Mouse (Mus musculus) forebrain, embryonic 11.5 days (tissue): ENCODE data around the gene Olfr969. TPM values are rescaled to one million over a fixed set of nuclear protein-coding genes. Genes with fewer than 3 reads are reported as not detected.
"Not testable (repeated sequence)": the region's sequence is repeated elsewhere in the genome, so short reads cannot be mapped to it uniquely, and the experiment has no call there.

Experiments used
- ATAC-seq: fragments of 200-750 bp; cut with Nextera tagmentation; replicated peaks from 2 replicates; pipeline ENCODE4 v1.8.0; 2017; ENCODE audit warnings: moderate TSS enrichment; ENCODE audit not compliant: low FRiP score
- DNase-seq: peaks from one replicate; pipeline ENCODE4 v3.0.0-alpha.2; 2017; ENCODE audit warnings: low spot score
- H3K27ac ChIP-seq: fragments of 300-500 bp; sonication (generic); 2 replicates; pipeline ENCODE4 v1.5.1; 2014; ENCODE audit warnings: low read depth, low read length
- H3K27me3 ChIP-seq: fragments of 300-500 bp; sonication (generic); 2 replicates; pipeline ENCODE4 v1.6.1; 2014; ENCODE audit warnings: mild to moderate bottlenecking, low read length, mixed read lengths; ENCODE audit not compliant: control insufficient read depth, insufficient read depth
- H3K36me3 ChIP-seq: fragments of 300-500 bp; sonication (generic); 2 replicates; pipeline ENCODE4 v1.6.1; 2014; ENCODE audit warnings: mild to moderate bottlenecking, low read length, moderate library complexity, mixed read lengths; ENCODE audit not compliant: control insufficient read depth, insufficient read depth
- H3K4me1 ChIP-seq: fragments of 300-500 bp; sonication (generic); replicated peaks from 2 replicates; pipeline ENCODE4 v1.6.1; 2014; ENCODE audit warnings: low read length, mixed read lengths; ENCODE audit not compliant: control insufficient read depth, insufficient read depth
- H3K4me2 ChIP-seq: fragments of 300-500 bp; sonication (generic); 2 replicates; pipeline ENCODE4 v1.6.1; 2014; ENCODE audit warnings: low read depth, mild to moderate bottlenecking, low read length, moderate library complexity, mixed read lengths; ENCODE audit not compliant: severe bottlenecking
- H3K4me3 ChIP-seq: fragments of 300-500 bp; sonication (generic); 2 replicates; pipeline ENCODE4 v1.5.1; 2014; ENCODE audit warnings: low read depth, low read length
- H3K9ac ChIP-seq: fragments of 300-500 bp; sonication (generic); 2 replicates; pipeline ENCODE4 v1.6.1; 2014; ENCODE audit warnings: low read length
- H3K9me3 ChIP-seq: fragments of 300-500 bp; sonication (generic); 2 replicates; pipeline ENCODE4 v1.6.1; 2016; ENCODE audit warnings: low read length, mixed read lengths; ENCODE audit not compliant: control insufficient read depth
- WGBS: fragments of 180-500 bp; shearing (Covaris S2); extraction: QIAGEN DNeasy Blood & Tissue Kit; methylation state at CpG from one replicate; pipeline ENCODE4 v1.1.7; 2014; 5-methylcytosine and 5-hydroxymethylcytosine counted together
- polyA plus RNA-seq: library from polyadenylated mRNA; unstranded; fragments of >200 nt; fragmentation: Nextera tagmentation; extraction: Ambion mirVana; gene quantifications from 2 replicates; pipeline ENCODE4 v1.2.1, GENCODE M21; 2014

Olfr969 gene
- not detected in 2 replicates for polyA plus RNA-seq

- no peaks in the 10 kb centered on the region for H3K4me1 ChIP-seq
- no peaks in the 10 kb centered on the region for H3K9me3 ChIP-seq
- WGBS: 79% methylated on average over 2 of the region's 2 CpGs
- no peaks in the 10 kb centered on the region for H3K36me3 ChIP-seq
- H3K27ac ChIP-seq: no peak within 1 kb of the TSS
- no peak within 1 kb of the TSS for H3K4me2 ChIP-seq
- no peak within 1 kb of the TSS for H3K9ac ChIP-seq
- H3K27me3 ChIP-seq: no peaks in the 10 kb centered on the region
- no peak within 1 kb of the TSS for H3K4me3 ChIP-seq
- DNase-seq (no peak), ATAC-seq (no peak)
Measured at GRCm38 (mm10) chr9:39790558-39790957, at the start of gene Olfr969. TSS of gene Olfr969 (plus strand) at chr9:39790945.

- no peak within 1 kb of the TSS for H3K4me2 ChIP-seq
- H3K4me1 ChIP-seq: no peaks in the 10 kb centered on the region
- H3K9ac ChIP-seq: no peak within 1 kb of the TSS
- H3K36me3 ChIP-seq: no peaks in the 10 kb centered on the region
- no peak within 1 kb of the TSS for H3K4me3 ChIP-seq
- DNase-seq (no peak), ATAC-seq (no peak)
- H3K9me3 ChIP-seq: no peaks in the 10 kb centered on the region
- H3K27me3 ChIP-seq: no peaks in the 10 kb centered on the region
- no peak within 1 kb of the TSS for H3K27ac ChIP-seq
Measured at GRCm38 (mm10) chr9:39745949-39746348, 44.8 kb upstream of the Olfr969 start, which contains the start of gene Olfr967. TSS of gene Olfr967 (plus strand) at chr9:39746249.

GRCm38 (mm10) chr9:39746428-39746827, 44.3 kb upstream of the Olfr969 start:
- no peak for ATAC-seq
- WGBS: 76% methylated on average over 1 of the region's 1 CpGs

GRCm38 (mm10) chr9:39783153-39783552, 7.6 kb upstream of the Olfr969 start, which contains the start of gene Olfr968:
TSS of gene Olfr968 (minus strand) at chr9:39783253.
- Histone ChIP-seq H3K27me3 (no peaks in the 10 kb centered on the region), H3K9me3 (no peaks in the 10 kb centered on the region), H3K4me3 (no peak within 1 kb of the TSS), H3K4me1 (no peaks in the 10 kb centered on the region), H3K4me2 (no peak within 1 kb of the TSS), H3K27ac (no peak within 1 kb of the TSS), H3K36me3 (no peaks in the 10 kb centered on the region), H3K9ac (no peak within 1 kb of the TSS)
- WGBS: 79% methylated on average over 1 of the region's 1 CpGs
- ATAC-seq: no peak
- no peak for DNase-seq

More at GRCm38 (mm10) chr9:39746428-39746827, 44.3 kb upstream of the Olfr969 start:
- Histone ChIP-seq H3K36me3 (no peaks in the 10 kb centered on the region), H3K27me3 (no peaks in the 10 kb centered on the region), H3K27ac (no peak overlapping the region), H3K9me3 (no peaks in the 10 kb centered on the region), H3K4me1 (no peaks in the 10 kb centered on the region), H3K4me2 (no peak overlapping the region), H3K4me3 (no peak overlapping the region), H3K9ac (no peak overlapping the region)
- DNase-seq: no peak

GRCm38 (mm10) chr9:39808560-39808959, 17.8 kb downstream of the Olfr969 start, which contains the start of gene Olfr970:
TSS of gene Olfr970 (plus strand) at chr9:39808860.
- H3K36me3 ChIP-seq: no peaks in the 10 kb centered on the region
- H3K27ac ChIP-seq: no peak within 1 kb of the TSS
- H3K27me3 ChIP-seq: no peaks in the 10 kb centered on the region
- H3K4me1 ChIP-seq: no peaks in the 10 kb centered on the region
- DNase-seq (no peak), ATAC-seq (no peak)
- no peak within 1 kb of the TSS for H3K4me3 ChIP-seq
- no peaks in the 10 kb centered on the region for H3K9me3 ChIP-seq
- no peak within 1 kb of the TSS for H3K4me2 ChIP-seq
- no peak within 1 kb of the TSS for H3K9ac ChIP-seq
- WGBS: 82% methylated on average over 4 of the region's 4 CpGs

GRCm38 (mm10) chr9:39836576-39836975, 45.8 kb downstream of the Olfr969 start, which contains the start of gene Olfr971:
TSS of gene Olfr971 (plus strand) at chr9:39836876.
- WGBS: 90% methylated on average over 1 of the region's 2 CpGs
- H3K4me1 ChIP-seq, H3K36me3 ChIP-seq, H3K9ac ChIP-seq, H3K4me2 ChIP-seq, DNase-seq, ATAC-seq, H3K27ac ChIP-seq, H3K27me3 ChIP-seq, H3K9me3 ChIP-seq, H3K4me3 ChIP-seq: not testable (repeated sequence)

Other genes starting within 250 kb of the Olfr969 start
- gene Olfr958, start 236.9 kb upstream of the Olfr969 start, polyA plus RNA-seq: not detected in 2 replicates
- gene Olfr959, start 215.4 kb upstream of the Olfr969 start, polyA plus RNA-seq: not detected in 2 replicates
- 16.0 and 17.4 TPM in 2 replicates for gene AW551984, start 186.5 kb upstream of the Olfr969 start, polyA plus RNA-seq
- not detected in 2 replicates for gene Olfr148, start 180.3 kb upstream of the Olfr969 start, polyA plus RNA-seq
- not detected in 2 replicates for gene Olfr960, start 169.6 kb upstream of the Olfr969 start, polyA plus RNA-seq
- not detected in 2 replicates for gene Olfr961, start 145.9 kb upstream of the Olfr969 start, polyA plus RNA-seq
- not detected in 2 replicates for gene Olfr963, start 123.7 kb upstream of the Olfr969 start, polyA plus RNA-seq
- not detected in 2 replicates for gene Olfr149, start 83.8 kb upstream of the Olfr969 start, polyA plus RNA-seq
- not detected in 2 replicates for gene Olfr965, start 79.6 kb upstream of the Olfr969 start, polyA plus RNA-seq
- gene Olfr150, start 60.0 kb upstream of the Olfr969 start, polyA plus RNA-seq: not detected in 2 replicates
- not detected in 2 replicates for gene Olfr967, start 44.7 kb upstream of the Olfr969 start, polyA plus RNA-seq
- not detected in 2 replicates for gene Olfr968, start 7.7 kb upstream of the Olfr969 start, polyA plus RNA-seq
- not detected in 2 replicates for gene Olfr970, start 17.9 kb downstream of the Olfr969 start, polyA plus RNA-seq
- not detected in 2 replicates for gene Olfr971, start 45.9 kb downstream of the Olfr969 start, polyA plus RNA-seq
- not detected in 2 replicates for gene Olfr972, start 75.5 kb downstream of the Olfr969 start, polyA plus RNA-seq
- gene Olfr229, start 116.4 kb downstream of the Olfr969 start, polyA plus RNA-seq: not detected in 2 replicates
- not detected in 2 replicates for gene Olfr974, start 146.6 kb downstream of the Olfr969 start, polyA plus RNA-seq
- gene Olfr975, start 161.1 kb downstream of the Olfr969 start, polyA plus RNA-seq: not detected in 2 replicates
- not detected in 2 replicates for gene Olfr976, start 170.2 kb downstream of the Olfr969 start, polyA plus RNA-seq
- gene Olfr978, start 201.2 kb downstream of the Olfr969 start, polyA plus RNA-seq: not detected in 2 replicates
- not detected in 2 replicates for gene Olfr979, start 212.5 kb downstream of the Olfr969 start, polyA plus RNA-seq
- not detected in 2 replicates for gene Olfr980, start 218.6 kb downstream of the Olfr969 start, polyA plus RNA-seq
- not detected in 2 replicates for gene Olfr981, start 230.5 kb downstream of the Olfr969 start, polyA plus RNA-seq